Mouse (Mus musculus) cerebellum, postnatal 14 days (tissue): ENCODE data around the gene Xrcc4.

Experiments used
- DNase-seq, 2 experiments: peaks; one replicate each; pipeline ENCODE4 v3.0.0; 2021; ENCODE audit warnings: mixed read lengths in 2 of 2

Xrcc4 gene

DNA sequence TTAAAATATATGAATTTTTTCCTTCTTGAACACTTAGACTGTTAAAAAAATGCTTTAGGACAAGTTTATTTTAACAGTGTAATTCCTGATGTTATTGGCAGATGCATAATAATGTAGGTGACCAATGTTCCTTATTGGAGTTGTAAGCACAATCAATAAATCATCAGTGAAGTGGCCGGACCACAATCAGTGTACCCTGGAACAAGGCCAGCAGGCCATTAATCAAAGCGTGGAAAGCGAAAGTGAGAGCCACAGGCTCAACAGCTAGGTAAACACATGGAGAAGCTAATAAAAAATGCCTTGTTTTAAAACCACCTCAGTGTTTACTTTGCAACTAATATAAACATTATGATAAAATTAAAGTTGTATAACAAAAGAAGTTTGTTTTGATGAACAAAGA lies 159.9 kb downstream of the Xrcc4 start:
- DNase-seq: peak; percentile 33 to 38

GRCm38 (mm10) chr13:89918814-89919481 lies 170.5 kb downstream of the Xrcc4 start:
- DNase-seq: no peak

- no peak for DNase-seq
These were observed 175.1 kb downstream of the Xrcc4 start for GRCm38 (mm10) chr13:89914332-89914731.

- no peak for DNase-seq
These were observed 175.5 kb downstream of the Xrcc4 start for GRCm38 (mm10) chr13:89913891-89914290.

- DNase-seq: no peak
These were observed 183.3 kb downstream of the Xrcc4 start for GRCm38 (mm10) chr13:89906120-89906519.

DNA sequence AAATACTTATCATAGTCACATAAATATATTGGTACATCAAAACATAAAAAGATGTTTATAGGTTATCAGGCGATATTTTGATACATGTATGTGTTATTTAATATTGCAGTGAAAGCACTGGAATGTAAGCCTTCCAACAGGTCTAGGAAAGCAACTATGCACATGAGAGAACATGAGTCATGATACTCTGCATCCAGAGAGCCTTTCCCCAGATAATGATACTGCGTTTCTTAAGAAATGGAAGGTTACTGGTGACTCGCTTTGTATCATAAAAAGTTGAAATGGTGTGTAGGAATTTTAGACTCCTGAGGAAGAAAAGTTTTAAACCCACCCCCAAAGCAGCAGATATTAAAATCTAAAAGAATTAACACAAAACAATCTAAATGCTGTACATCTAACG lies 190.3 kb downstream of the Xrcc4 start:
- no peak for DNase-seq

DNA sequence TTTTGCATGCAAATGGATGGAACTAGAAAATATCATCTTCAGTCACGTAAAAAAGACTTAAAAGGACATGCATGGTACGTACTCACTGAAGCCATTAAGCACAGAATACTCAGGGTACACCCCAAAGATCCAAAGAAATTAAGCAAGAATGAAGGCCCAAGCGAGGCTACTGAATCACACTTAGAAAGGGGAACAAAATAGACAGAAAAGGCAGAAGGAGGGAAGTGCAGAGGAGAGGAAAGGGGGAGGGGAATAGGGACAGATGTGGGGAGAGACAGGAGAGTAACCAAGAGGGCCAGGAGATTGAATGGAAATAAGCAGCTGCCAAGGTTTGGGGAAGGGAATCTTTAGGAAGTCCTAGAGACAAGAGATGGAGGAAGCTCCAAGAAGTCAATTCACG lies 197.3 kb downstream of the Xrcc4 start:
- no peak for DNase-seq

- no peak for DNase-seq
These were observed 199.2 kb downstream of the Xrcc4 start for GRCm38 (mm10) chr13:89890159-89890558.

- no peak for DNase-seq
These were observed 200.3 kb downstream of the Xrcc4 start for GRCm38 (mm10) chr13:89889074-89889473.

DNA sequence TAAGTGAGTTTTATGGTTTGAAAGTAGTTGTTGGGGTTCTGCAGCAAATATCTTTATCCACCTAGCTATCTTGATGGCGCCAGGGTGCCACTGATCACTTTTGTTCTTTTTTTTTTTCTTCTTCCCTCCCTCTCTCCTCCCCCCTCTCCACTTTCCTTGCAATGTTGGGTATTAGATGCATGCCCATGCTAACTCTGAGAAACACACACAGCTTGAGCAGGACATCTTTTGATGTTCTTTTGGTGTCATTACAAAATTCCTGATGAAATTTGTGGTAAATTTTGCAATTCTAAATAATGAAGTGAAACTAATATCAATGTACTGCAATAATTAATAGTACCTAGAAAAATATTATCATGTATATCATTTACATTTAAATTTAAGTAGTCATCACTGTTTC lies 205.9 kb downstream of the Xrcc4 start:
- DNase-seq: no peak

- peak; percentile 1 to 7 for DNase-seq
These were observed 208.1 kb downstream of the Xrcc4 start for GRCm38 (mm10) chr13:89881281-89881680.

GRCm38 (mm10) chr13:89878832-89879468 lies 210.5 kb downstream of the Xrcc4 start:
- no peak for DNase-seq

DNA sequence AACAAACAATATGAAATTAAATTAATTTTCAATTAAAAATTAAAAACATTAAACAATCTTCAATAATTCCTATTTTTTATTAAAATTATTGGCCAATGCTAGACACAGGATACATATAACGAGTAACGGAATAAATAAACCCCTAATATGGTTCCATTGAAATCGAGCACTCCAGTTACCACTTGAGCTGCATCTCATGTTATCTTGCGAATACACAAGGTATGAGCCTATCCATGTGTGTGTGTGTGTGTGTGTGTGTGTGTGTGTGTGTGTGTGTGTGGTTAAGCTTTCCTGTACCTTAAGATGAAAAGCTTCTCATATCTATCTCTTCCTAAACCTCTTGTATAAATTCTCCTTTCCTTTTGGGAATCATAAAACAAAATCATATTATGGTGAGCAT lies 213.9 kb downstream of the Xrcc4 start:
- no peak for DNase-seq

GRCm38 (mm10) chr13:89872725-89873124 lies 216.7 kb downstream of the Xrcc4 start:
- DNase-seq: no peak

DNA sequence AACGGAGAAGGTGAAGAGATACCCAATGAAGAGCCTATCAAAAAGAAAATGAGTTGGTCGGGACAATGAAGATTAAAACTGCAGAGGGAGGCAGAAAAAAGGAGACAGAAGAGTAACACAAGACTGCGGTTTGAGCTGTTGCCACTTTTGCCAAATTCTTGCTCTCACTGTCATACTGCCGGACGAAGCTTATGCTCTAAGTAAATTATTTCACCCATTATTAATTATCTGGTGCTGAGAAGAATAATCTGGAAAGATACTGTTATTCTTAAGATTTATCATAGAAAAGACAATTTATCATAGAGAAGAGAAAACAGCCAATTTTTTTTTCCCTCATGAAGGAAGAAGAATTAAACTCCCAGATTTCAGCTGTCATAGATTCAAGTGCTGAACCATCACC lies 235.3 kb downstream of the Xrcc4 start:
- DNase-seq: no peak

DNA sequence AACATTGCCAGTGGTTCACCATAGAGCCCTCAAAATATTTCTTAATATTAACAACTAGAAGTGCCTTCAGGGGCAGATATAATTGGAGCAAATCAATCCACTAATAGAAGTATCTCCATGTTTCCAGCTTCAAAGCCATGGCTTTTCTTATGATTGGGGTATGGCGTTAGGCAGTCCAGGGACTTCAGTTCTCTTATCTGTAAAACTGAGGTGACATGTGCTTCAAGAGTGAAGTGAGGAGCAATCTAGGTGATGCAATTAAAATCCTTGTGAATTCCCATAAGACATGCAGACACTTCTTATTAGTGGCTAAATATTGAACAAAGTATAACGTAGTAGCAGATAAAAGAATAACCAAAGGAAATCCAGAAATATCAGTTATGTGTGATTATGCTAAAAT lies 238.7 kb downstream of the Xrcc4 start:
- DNase-seq: no peak

GRCm38 (mm10) chr13:89849955-89850354 lies 239.5 kb downstream of the Xrcc4 start:
- peak; percentile 2 to 5 for DNase-seq

GRCm38 (mm10) chr13:89838635-89839034 lies 250.8 kb downstream of the Xrcc4 start:
- DNase-seq: no peak

GRCm38 (mm10) chr13:89834485-89834884 lies 254.9 kb downstream of the Xrcc4 start:
- DNase-seq: no peak

DNA sequence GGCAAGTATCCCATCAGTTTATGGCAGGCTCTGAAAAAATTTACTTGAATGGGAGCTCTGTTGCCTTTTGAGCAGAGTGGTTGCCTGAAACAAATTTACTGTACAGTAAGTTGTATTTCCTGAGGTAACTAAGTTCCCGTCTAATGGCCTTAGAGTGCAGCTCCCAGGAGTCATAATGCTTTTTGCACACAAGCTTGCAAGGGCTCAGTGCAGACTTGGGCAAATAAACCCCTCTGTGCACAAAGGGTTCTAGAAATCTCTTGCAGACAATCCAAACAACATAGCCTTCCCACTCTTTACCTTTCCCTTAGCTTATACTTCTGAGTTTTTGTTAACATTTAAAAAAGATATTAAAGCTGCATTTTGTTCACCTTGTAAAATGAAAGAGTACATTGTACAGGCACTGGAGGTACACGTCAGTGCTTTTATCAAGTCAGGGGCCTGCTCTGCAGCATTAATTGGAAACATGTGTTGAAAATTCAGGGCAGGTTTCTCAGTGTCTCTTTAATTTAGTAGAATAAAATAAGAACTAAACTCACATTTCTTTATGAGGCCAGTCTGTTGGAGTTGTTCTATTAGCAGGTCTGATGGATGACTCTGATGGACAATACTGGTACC lies 256.2 kb downstream of the Xrcc4 start:
- DNase-seq: no peak

DNA sequence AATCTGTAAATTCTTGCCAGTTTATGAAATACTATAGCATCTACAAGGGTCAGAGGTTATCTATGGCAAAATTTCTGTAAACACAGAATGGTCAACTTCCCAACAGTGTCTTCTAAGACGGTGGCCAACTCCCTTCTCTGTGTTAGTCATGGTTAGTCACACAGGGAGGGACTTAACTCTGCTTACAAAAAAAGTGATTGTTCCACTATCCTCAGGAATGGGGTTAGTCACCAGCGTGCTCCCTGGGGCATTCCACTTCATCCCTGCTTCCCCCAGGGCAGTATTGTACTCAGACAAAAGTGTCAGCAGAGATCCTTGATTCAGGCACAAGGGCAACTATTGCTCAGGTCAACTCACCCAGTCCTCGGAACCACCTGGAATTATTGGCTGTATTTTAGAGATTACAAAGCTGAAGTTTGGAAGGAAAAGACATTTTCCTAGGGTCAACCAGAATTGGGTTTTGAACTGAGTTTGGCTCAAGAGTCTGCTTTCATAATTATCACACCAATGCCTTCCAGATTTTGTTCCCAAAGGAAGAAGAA lies 260.9 kb downstream of the Xrcc4 start:
- DNase-seq: no peak

GRCm38 (mm10) chr13:89827838-89828237 lies 261.6 kb downstream of the Xrcc4 start:
- DNase-seq: no peak

DNA sequence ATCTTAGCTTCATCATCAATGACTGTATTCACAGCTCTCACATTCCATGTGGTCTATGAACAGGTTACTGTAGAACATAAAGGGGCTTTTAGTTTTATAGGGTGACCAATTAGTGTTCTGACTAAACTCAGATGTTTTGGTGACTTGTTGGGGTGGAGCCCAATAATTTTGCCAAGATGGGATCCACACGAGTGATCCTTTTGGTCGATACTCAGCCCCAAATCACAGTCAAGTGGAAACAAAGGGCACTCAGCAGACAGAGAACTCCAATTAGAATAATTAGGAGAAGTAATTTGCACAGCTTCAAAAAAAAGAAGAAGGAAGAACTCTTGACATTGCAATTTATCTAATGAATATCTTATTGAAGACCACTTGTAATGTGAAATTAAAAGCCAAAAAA lies 274.9 kb downstream of the Xrcc4 start:
- no peak for DNase-seq

DNA sequence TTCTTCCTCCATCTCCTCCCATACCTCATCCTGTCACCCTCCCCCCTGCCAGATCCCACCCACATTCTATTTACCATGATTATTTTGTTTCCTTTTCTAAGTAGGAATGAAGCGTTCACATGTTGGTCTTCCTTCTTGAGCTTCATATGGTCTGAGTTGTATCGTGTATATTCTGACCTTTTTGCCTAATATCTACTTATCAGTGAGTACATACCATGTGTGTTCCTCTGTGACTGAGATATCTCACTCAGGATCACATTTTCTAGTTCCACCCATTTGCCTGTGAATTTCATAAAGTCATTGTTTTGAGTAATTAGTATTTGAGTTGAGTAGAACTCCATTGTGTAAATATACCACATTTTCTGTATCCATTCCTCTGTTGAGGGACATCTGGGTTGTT lies 277.2 kb downstream of the Xrcc4 start:
- no peak for DNase-seq
